Mouse (Mus musculus) CD4-positive, CD25-positive, alpha-beta regulatory T cell, adult 4 months (primary cell): ENCODE data around the gene Katna1. TPM values are rescaled to one million over a fixed set of nuclear protein-coding genes. Genes with fewer than 3 reads are reported as not detected.
A peak's percentile ranks its signal among the peaks of the same experiment; 100 is the strongest.

Experiments used
- ATAC-seq: one replicate; pipeline ENCODE4 v1.8.0; 2017
- polyA plus RNA-seq, 2 experiments: library from polyadenylated mRNA; unstranded; fragments of 100-300 nt; shearing (Covaris generic); gene quantifications; one replicate each; pipeline ENCODE4 v1.2.1; 2017

Katna1 gene
- polyA plus RNA-seq, 2 experiments from 2014 or later, result 79.6 to 87.1 TPM

DNA sequence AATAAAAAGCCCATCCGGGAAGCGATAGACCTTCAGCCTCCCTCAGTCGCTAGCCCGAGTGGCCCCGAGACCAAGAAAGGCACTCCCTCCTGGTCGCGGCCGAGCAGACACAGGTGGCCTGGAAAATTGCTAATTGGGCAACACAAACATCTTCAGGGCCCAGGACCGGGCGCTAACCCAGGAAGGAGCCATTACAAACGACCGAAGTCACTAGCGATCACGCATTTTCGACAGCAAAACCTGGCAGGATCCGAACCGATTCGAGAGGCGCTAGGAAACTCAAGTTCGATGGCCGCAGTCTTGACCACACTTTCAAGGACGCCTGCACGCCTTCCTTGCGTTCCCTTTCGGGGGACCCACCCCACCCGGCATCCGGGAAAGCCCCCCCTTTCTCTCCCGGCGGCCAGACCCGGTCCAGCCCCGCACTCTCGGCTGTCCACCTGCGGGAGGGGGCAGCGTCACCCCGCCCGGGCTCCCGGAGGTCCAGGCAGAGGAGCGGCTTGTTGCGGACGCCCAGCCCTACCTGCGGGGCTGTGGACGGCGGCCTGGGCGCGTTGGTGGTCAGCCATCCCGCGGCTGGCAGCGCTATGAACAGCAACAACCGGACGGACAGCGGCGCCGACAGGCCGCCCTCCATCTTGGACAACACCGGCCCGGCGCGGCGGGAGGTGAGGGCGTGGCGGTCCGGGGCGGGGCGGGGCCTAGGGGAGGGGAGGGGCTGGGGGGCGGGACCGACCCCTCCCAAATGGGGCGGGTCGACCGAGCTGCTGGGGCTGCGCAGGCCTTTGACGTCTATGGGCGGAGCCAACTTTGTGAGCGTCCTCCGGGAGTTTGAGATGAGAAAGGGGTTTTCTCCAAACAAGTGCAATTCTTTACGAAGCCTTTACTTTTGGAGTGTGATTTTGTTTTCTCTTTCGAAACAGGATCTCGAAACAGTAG lies 54.7 kb downstream of the Katna1 start:
- peak; percentile 97 for ATAC-seq

DNA sequence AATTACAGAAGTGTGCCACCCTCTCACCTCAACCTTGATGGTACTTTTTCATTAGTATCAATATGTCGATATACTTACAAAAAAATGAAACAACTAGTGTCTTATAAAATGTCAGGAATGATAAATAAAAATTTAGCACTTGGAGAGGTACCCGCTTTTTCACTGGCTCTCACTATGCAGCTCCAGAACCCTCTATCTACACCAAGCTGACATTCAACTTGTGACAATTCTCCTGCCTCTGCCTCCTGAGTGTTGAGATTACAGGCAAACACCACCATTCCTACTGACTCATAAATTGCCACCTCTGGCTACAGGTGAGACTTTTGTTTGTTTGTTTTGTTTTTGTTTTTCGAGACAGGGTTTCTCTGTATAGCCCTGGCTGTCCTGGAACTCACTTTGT lies 55.4 kb downstream of the Katna1 start:
- ATAC-seq, result peak; percentile 7

DNA sequence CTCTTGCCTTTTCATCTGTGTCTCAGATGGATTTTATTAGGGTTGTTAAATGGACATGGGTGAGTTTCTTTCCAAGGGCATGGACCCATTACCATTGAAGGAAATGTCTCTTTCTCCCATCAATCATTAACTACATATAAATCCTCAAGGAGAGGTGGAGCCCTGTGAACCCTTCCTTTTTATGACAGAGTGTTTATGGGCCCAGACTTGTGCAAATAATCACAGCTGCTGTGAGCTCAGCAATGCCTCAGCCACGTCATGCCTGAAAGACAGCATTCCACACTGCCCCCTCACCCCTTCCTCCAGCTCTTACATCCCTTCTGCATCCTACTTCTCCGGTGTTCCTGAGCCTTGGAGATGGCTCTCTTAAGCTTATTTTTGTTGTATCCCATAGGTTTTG lies 61.5 kb downstream of the Katna1 start:
- ATAC-seq, result no peak

DNA sequence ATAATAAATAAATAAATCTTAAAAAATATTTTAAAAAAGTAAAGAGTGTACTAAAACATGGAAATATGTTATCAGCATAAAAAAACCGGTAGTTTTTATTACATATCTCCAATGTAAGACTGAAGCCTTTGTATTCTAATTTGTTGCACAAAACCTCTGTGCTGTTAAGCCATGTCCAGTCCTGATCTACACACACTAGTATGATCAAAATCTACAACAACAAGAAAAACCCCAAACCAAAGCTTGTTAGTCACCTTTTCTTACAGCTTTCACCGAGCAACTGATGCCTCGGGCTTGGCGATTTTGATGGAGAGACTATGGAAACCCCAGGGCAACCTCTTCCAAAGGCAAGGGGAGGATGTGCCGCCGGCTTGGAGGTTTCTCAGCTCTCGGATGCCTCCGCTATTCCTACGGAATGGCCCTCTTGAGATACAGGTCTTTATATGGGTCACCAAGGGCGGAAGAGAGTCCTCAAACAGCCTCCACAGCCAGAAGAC lies 66.5 kb downstream of the Katna1 start:
- peak; percentile 69 for ATAC-seq

DNA sequence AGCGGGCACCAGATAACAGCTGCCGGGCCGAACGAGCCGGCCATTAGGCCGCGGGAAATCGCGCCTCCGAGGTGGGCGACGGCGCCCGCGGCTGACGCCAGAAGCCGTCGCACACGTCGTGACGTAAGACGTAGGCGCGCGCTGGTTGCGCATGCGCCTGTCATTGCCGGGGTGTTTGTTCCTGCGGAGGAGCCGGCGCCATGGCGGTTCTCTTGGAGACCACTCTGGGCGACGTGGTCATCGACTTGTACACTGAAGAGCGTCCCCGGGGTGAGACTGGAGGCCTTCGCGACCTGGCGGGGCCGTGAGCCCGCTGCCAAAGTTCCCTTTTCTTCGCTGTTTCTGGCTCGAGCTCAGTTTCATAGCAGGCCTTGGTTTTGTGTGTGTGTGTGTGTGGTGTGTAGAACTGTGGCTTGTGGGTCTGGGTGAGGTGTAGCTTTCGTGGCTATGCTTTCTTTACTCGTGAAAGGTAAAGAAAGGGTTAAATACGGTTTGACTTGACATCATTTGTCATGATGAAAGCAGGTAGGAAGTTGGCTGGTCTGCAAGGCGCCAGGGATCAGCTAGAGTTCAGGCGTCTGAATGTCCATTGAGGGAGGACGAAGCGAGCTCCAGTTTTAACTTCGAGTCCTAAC lies 67.1 kb downstream of the Katna1 start, which contains the start of the genes Ginm1 and Ppil4:
TSS of gene Ginm1 (minus strand) at position 74 of the 635 bp plus-strand sequence.
TSS of gene Ppil4 (plus strand) at position 141 of the 635 bp plus-strand sequence.
- ATAC-seq, result peak; percentile 90

DNA sequence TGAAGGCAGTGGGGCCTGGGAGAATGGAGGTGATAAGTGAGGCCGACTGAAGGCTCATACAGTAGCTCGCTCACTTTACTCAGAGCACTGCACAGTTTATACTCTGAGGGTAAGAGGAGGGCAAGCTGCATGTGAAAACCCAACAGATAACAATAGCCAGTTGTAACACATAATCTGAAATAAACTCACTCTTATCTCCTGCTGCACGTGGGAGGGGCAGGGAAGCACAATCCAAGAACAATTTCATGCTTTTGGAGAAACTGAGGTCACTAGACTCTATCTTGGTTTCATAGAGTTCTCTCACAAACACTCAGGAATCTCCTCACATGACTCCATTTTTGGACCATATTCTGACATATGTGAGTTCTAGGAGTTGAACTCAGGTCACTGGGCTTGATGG lies 75.5 kb downstream of the Katna1 start:
- ATAC-seq, result no peak

DNA sequence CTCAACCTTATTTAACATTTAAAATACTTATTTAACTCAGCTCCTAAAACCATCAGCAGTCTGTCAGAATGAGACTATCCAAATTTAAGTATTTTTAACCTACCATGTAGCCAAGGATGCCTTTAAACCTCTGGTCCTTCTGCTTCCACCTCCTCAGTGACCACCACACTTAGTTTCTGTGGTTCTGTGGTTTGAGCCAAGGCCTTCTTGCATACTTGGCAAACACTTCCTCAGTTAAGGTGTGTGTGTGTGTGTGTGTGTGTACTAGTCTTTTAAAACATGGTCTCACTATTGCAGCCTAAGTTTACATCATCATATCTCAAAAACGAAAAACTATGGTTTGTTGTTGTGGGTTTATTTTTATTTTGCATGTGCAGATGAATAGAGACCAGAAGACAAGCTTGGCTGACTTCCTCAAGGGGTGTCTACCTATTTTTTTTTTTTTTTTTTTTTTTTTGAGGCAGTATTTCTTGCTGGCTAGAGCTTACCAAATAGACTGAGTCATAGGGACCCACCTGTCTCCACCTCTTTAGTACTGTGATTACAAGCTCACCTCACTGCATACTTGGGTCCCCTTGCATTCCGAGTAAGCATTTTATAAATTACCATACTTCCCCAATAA lies 76.8 kb downstream of the Katna1 start:
- ATAC-seq, result no peak

DNA sequence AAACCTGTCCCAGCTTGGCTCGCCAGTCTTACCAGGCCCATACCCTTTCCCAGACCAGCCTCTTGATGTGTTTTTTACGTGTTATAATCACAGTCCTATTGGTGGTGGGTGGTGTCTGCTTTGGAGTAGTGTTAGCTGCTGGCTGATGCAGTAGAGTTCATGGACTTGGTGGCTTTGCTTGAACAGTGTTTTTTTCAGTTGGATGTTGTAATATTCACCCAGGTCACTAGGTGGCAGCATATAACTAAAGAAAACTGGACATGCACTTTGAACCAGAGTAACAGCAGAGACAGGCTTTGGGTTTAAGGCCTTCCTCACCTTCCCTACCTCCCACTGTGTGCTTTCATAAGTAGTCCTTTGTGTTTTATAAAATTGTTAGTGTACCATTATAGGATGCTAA lies 84.1 kb downstream of the Katna1 start:
- ATAC-seq, result peak; percentile 93

Other genes with a start within 250 kb of the Katna1 start
- under 1 TPM in 1 of 2 experiments, not detected in 1; 0.35 TPM for gene Lrp11, start 136.2 kb upstream of the Katna1 start, polyA plus RNA-seq
- gene Nup43, start 58.5 kb upstream of the Katna1 start, polyA plus RNA-seq, result 10 to 100 TPM; 28.1 to 31.3 TPM
- gene Pcmt1, start 44.9 kb upstream of the Katna1 start, polyA plus RNA-seq, result 100 to 1,000 TPM; 109 to 118 TPM
- 1 to 10 TPM; 5.8 to 7.2 TPM for gene Lats1, start 44.8 kb upstream of the Katna1 start, polyA plus RNA-seq
- gene Ginm1, start 66.8 kb downstream of the Katna1 start, polyA plus RNA-seq, result 10 to 100 TPM; 71.5 to 79.6 TPM
- gene Ppil4, start 66.9 kb downstream of the Katna1 start, polyA plus RNA-seq, result 10 to 100 TPM; 76.4 to 77.5 TPM
- 10 to 100 TPM; 51.7 to 87.3 TPM for gene Zc3h12d, start 106.5 kb downstream of the Katna1 start, polyA plus RNA-seq
- gene Tab2, start 230.2 kb downstream of the Katna1 start, polyA plus RNA-seq, result 10 to 100 TPM; 35.3 to 38.3 TPM